Mouse (Mus musculus): ENCODE measurements around the gene Gins1.

Gene Gins1

GRCm38 (mm10) chr2:150955859-150956258 is 50.7 kb downstream of the Gins1 start:
- DNase-seq (ENCODE audit: low spot score in 2 of 2), result no peak

- peak; percentile 7 to 12 for DNase-seq (ENCODE audit: low spot score in 2 of 2)
These were observed 54.3 kb downstream of the Gins1 start for GRCm38 (mm10) chr2:150959521-150959920.

- no peak for DNase-seq (ENCODE audit: low spot score in 2 of 2)
These were observed 58.0 kb downstream of the Gins1 start for GRCm38 (mm10) chr2:150963246-150963645.

- DNase-seq (ENCODE audit: low spot score in 2 of 2), result no peak
These were observed 59.4 kb downstream of the Gins1 start for GRCm38 (mm10) chr2:150964641-150965040.

- no peak for DNase-seq (ENCODE audit: low spot score in 2 of 2)
These were observed 60.8 kb downstream of the Gins1 start for GRCm38 (mm10) chr2:150965951-150966350.

GRCm38 (mm10) chr2:150967491-150967890 is 62.3 kb downstream of the Gins1 start:
- DNase-seq (ENCODE audit: low spot score in 2 of 2), result no peak

GRCm38 (mm10) chr2:150969231-150969630 is 64.0 kb downstream of the Gins1 start:
- no peak for DNase-seq (ENCODE audit: low spot score in 2 of 2)

- DNase-seq (ENCODE audit: low spot score in 2 of 2), result no peak
These were observed 66.7 kb downstream of the Gins1 start for GRCm38 (mm10) chr2:150971856-150972255.

- no peak for DNase-seq (ENCODE audit: low spot score in 2 of 2)
These were observed 67.5 kb downstream of the Gins1 start for GRCm38 (mm10) chr2:150972681-150973080.

GRCm38 (mm10) chr2:150973401-150974115 is 68.4 kb downstream of the Gins1 start:
- no peak for DNase-seq (ENCODE audit: low spot score in 2 of 2)

GRCm38 (mm10) chr2:150976871-150977270 is 71.7 kb downstream of the Gins1 start:
- no peak for DNase-seq (ENCODE audit: low spot score in 2 of 2)

- no peak for DNase-seq (ENCODE audit: low spot score in 2 of 2)
These were observed 72.5 kb downstream of the Gins1 start for GRCm38 (mm10) chr2:150977676-150978075.

GRCm38 (mm10) chr2:150978791-150979190 is 73.6 kb downstream of the Gins1 start:
- DNase-seq (ENCODE audit: low spot score in 2 of 2), result no peak

GRCm38 (mm10) chr2:150979861-150980620 is 74.8 kb downstream of the Gins1 start:
- no peak for DNase-seq (ENCODE audit: low spot score in 2 of 2)
